Mouse (Mus musculus): Measurements from ENCODE around the gene Fcgr2b.

Fcgr2b gene

DNA sequence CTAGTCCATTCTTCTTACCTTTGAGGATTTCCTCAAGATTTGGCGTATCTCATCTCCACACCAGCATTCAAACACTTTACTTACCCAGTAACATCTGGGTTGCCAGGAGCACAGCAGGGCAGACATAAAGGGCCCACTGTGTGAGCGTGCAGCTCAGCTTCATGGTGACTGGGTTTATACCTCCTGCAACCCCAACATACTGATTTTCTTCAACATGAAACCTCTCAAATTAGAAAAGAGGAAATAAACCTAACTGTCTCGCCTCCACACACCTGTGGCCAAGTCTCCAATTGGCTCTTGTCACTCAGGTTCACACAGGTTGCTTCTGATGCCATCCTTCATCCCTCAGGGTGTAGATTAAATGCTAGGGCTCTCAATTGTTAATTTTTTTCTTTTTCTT is 49.0 kb downstream of the Fcgr2b start, which contains the start of gene Fcrla:
Gene Fcrla, minus strand, starts transcription at position 206 of the 400 bp plus-strand sequence.
- no peak for DNase-seq (ENCODE audit: low spot score in 2 of 2)

GRCm38 (mm10) chr1:170926941-170927340 is 49.4 kb downstream of the Fcgr2b start:
- DNase-seq (ENCODE audit: low spot score in 2 of 2) = no peak

- no peak for DNase-seq (ENCODE audit: low spot score in 2 of 2)
These were observed 51.9 kb downstream of the Fcgr2b start for GRCm38 (mm10) chr1:170924485-170924884.

DNA sequence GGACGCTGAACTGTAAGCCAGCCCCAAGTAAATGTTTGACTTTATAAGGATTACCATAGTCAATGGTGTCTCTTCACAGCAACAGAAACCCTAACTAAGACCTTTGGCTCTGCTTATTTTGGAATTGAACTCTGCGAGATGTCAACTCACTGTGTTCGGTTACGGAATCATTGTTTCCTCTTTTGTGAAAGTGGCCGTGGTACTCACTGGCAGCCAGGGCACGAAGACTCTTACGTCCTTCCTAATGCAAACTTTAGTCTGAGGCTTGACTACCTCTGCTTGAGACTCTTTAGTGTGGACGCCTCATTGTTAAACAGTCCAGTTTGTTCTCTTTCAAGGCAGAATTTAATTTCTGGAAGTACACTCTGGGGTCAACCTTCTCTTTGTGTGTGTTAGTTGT is 57.0 kb downstream of the Fcgr2b start:
- no peak for DNase-seq (ENCODE audit: low spot score in 2 of 2)

DNA sequence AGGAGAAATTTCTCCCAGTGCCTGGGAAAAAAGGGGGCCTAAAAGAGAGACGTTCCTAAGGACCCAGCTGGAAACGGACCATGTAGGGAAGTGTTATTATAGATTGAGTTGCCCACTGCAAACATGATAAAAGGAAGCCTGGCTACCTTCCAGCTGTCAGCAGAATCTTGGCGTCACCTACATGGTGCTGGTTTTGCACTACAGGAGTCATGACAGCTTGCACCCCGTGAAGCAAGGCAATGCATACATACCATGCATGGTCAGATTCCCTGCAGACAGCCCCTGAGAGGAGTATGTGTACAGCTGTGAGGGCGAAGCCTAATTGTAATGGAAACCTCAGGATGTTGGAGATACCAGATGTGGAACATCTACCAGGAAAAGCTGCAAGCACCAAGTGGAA is 60.7 kb downstream of the Fcgr2b start:
- no peak for DNase-seq (ENCODE audit: low spot score in 2 of 2)

DNA sequence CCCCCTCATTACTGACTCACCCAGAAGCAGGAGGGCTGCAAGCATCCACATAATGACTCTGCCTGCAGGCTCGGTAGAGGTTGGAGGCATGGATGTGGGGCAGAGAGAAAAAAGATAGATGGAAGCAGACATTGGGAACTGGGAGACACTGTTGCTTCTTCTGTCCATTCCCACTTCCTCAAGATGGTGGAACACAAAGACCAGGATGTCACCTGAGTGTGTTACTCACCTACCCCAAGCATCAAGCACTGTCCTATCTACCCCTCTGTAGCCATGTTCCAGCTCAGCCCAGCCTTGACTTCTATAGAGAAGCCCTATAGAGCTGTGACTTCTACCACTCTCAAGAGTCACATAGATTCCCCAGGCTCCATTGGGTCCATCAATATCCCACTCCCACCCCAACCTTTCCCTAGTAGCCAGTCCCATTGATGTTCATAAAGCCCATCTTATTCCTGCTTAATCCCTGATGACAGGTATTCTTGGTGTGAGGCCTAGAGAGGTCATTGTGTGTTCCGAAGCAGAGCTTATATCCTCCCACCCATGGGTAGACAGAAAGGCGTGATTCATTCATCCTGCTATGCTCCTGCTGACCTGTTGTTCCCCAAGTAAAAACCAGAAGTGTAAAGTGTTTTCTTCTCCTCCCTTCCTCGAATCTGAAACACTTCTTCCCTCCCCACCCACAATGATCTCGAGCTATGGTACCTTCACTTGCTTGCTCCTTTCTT is 63.3 kb downstream of the Fcgr2b start, which contains the start of gene Fcrlb:
Gene Fcrlb, minus strand, starts transcription at position 51 of the 725 bp plus-strand sequence.
- no peak for DNase-seq (ENCODE audit: low spot score in 2 of 2)

DNA sequence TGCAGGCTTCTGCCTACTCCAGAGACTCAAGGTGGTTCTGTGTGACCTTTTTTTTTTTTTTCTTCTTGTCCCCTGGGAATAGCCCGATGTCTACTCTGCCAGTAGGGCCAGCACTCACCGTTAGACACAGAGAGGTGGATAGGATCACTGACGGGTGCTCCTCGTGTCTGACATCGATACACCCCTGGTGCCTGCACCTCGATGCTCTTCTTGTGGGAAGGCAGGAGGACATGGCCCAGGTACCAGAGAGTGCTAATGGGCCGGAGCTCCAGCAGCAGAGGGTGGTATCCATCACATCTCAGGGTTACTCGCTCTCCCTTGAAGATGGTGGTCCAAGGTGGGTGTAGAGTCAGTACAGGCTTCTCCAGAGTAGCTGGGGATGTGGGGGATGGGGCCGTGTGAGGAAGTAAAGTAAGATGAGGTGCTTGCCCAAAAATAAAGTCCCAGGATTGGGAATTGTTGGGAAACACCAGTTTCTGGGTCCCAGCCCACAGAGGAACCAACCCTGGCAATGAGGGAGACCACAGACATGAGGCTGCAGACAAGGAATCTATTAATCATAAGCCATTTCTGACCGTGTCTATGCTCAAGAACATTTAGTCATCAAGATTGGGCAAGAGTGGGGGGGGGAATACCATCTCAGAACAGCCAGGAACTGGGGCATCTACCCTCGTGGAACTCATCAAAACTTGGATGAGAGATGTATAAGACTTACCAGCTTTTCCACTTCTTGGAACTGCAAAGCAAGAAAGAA is 64.3 kb downstream of the Fcgr2b start:
- no peak for DNase-seq (ENCODE audit: low spot score in 2 of 2)

All from right cerebral cortex, postnatal 36 days (tissue).